Mouse (Mus musculus) CH12.LX (cell line): Measurements from ENCODE around the gene S1pr3. TPM values are rescaled to one million over a fixed set of nuclear protein-coding genes. Genes with fewer than 3 reads are reported as not detected.

Source experiments
- DNase-seq: peaks from one replicate; pipeline ENCODE4 v3.0.0-alpha.2; 2013; ENCODE audit errors: extremely low read depth
- H3K27ac ChIP-seq: 2 replicates; pipeline ENCODE4 v1.5.1; 2012; ENCODE audit warnings: low read depth, mild to moderate bottlenecking, control low read depth, moderate library complexity; ENCODE audit not compliant: insufficient read depth
- H3K27me3 ChIP-seq: replicated peaks from 2 replicates; pipeline ENCODE3; 2012; ENCODE audit warnings: inconsistent platforms
- H3K36me3 ChIP-seq, 2 experiments: replicated peaks in 1 of 2; 2 replicates each; pipeline versions ENCODE3 to v1.6.1; 2012; ENCODE audit warnings: inconsistent platforms in 1 of 2, low read length in 1 of 2, mild to moderate bottlenecking in 1 of 2, mixed read lengths in 1 of 2, moderate library complexity in 1 of 2; ENCODE audit not compliant: control insufficient read depth in 1 of 2, insufficient read depth in 1 of 2
- H3K4me1 ChIP-seq, 2 experiments: 2 replicates each; pipeline ENCODE4 v1.6.1; 2012; ENCODE audit warnings: inconsistent platforms in 1 of 2, moderate library complexity in 1 of 2; ENCODE audit not compliant: insufficient read depth in 2 of 2, control insufficient read depth in 1 of 2
- H3K4me2 ChIP-seq: 2 replicates; pipeline ENCODE4 v1.6.1; 2012; ENCODE audit warnings: low read depth, mild to moderate bottlenecking, control low read depth; ENCODE audit not compliant: poor library complexity, insufficient read depth, severe bottlenecking
- H3K4me3 ChIP-seq, 3 experiments: fragments of 150-350 bp in 1 of 3; sonication (generic) in 1 of 3; replicated peaks in 1 of 3; 2 replicates each; pipeline versions ENCODE3 to v1.5.1; 2011 to 2012; ENCODE audit warnings: low read depth in 2 of 3, low read length in 2 of 3, mild to moderate bottlenecking in 2 of 3, moderate library complexity in 2 of 3, control low read depth in 1 of 3, improper control_type of control experiment in 1 of 3, inconsistent platforms in 1 of 3, mixed read lengths in 1 of 3; ENCODE audit not compliant: poor library complexity in 1 of 3
- H3K79me2 ChIP-seq: replicated peaks from 2 replicates; pipeline ENCODE4 v1.6.1; 2012; ENCODE audit warnings: mild to moderate bottlenecking, moderate library complexity; ENCODE audit not compliant: control insufficient read depth, poor library complexity, insufficient read depth, severe bottlenecking; ENCODE audit errors: extremely low read depth
- H3K9ac ChIP-seq: 2 replicates; pipeline ENCODE4 v1.6.1; 2012; ENCODE audit warnings: low read depth, mild to moderate bottlenecking, control low read depth, moderate library complexity; ENCODE audit not compliant: insufficient read depth
- H3K9me3 ChIP-seq: replicated peaks from 2 replicates; pipeline ENCODE3; 2012; ENCODE audit warnings: low read length, inconsistent platforms, mixed read lengths
- BHLHE40 ChIP-seq: IDR thresholded peaks from 2 replicates; pipeline ENCODE4 v1.6.1; 2011; ENCODE audit warnings: mild to moderate bottlenecking, low read depth, low read length, improper control_type of control experiment
- CHD2 ChIP-seq: IDR thresholded peaks from 2 replicates; pipeline ENCODE4 v1.6.1; 2011; ENCODE audit warnings: low read length, improper control_type of control experiment
- CTCF ChIP-seq, 2 experiments: IDR thresholded peaks in 1 of 2; conservative IDR thresholded peaks in 1 of 2; 2 replicates each; pipeline ENCODE4 v1.5.1; 2011 to 2012; ENCODE audit warnings: low read depth in 2 of 2, low read length in 2 of 2, improper control_type of control experiment in 1 of 2, inconsistent platforms in 1 of 2, mild to moderate bottlenecking in 1 of 2, moderate library complexity in 1 of 2
- E2F4 ChIP-seq: IDR thresholded peaks from 2 replicates; pipeline ENCODE4 v1.6.1; 2011; ENCODE audit warnings: low read depth, low read length, improper control_type of control experiment; ENCODE audit not compliant: insufficient replicate concordance
- ETS1 ChIP-seq: conservative IDR thresholded peaks from 2 replicates; pipeline ENCODE4 v1.6.1; 2012; ENCODE audit warnings: low read depth, mild to moderate bottlenecking, inconsistent platforms, low read length, improper control_type of control experiment, moderate library complexity
- IRF4 ChIP-seq: IDR thresholded peaks from 2 replicates; pipeline ENCODE4 v1.6.1; 2014; ENCODE audit warnings: low read depth, mild to moderate bottlenecking, inconsistent platforms, low read length, improper control_type of control experiment
- JUND ChIP-seq: conservative IDR thresholded peaks from 2 replicates; pipeline ENCODE4 v1.6.1; 2011; ENCODE audit warnings: low read depth, low read length, improper control_type of control experiment
- MAZ ChIP-seq: IDR thresholded peaks from 2 replicates; pipeline ENCODE4 v1.6.1; 2012; ENCODE audit warnings: low read depth, mild to moderate bottlenecking, inconsistent platforms, low read length, improper control_type of control experiment, moderate library complexity
- MYC ChIP-seq: IDR thresholded peaks from 2 replicates; pipeline ENCODE4 v1.6.1; 2011; ENCODE audit warnings: low read depth, mild to moderate bottlenecking, improper control_type of control experiment, low read length
- NELFE ChIP-seq: IDR thresholded peaks from 2 replicates; pipeline ENCODE4 v1.6.1; 2011; ENCODE audit warnings: low read depth, low read length, improper control_type of control experiment
- NRF1 ChIP-seq: IDR thresholded peaks from 2 replicates; pipeline ENCODE4 v1.6.1; 2014; ENCODE audit warnings: low read depth, mild to moderate bottlenecking, inconsistent platforms, low read length, improper control_type of control experiment, moderate library complexity
- PAX5 ChIP-seq: IDR thresholded peaks from 2 replicates; pipeline ENCODE4 v1.6.1; 2012; ENCODE audit warnings: low read length, inconsistent platforms, mixed read lengths
- POLR2A ChIP-seq: IDR thresholded peaks from 2 replicates; pipeline ENCODE4 v1.6.1; 2011; ENCODE audit warnings: low read depth, mild to moderate bottlenecking, improper control_type of control experiment, low read length
- RAD21 ChIP-seq: IDR thresholded peaks from 2 replicates; pipeline ENCODE4 v1.6.1; 2011; ENCODE audit warnings: low read depth, mild to moderate bottlenecking, low read length, improper control_type of control experiment, moderate library complexity
- RCOR1 ChIP-seq: conservative IDR thresholded peaks from 2 replicates; pipeline ENCODE4 v1.6.1; 2012; ENCODE audit warnings: low read depth, mild to moderate bottlenecking, inconsistent platforms, low read length, improper control_type of control experiment
- SIN3A ChIP-seq: IDR thresholded peaks from 2 replicates; pipeline ENCODE4 v1.6.1; 2012; ENCODE audit warnings: low read length, improper control_type of control experiment, inconsistent platforms
- TBP ChIP-seq: conservative IDR thresholded peaks from 2 replicates; pipeline ENCODE4 v1.6.1; 2011; ENCODE audit warnings: low read depth, low read length, improper control_type of control experiment
- TCF12 ChIP-seq: IDR thresholded peaks from 2 replicates; pipeline ENCODE4 v1.6.1; 2014; ENCODE audit warnings: low read depth, mild to moderate bottlenecking, inconsistent platforms, low read length, improper control_type of control experiment
- USF2 ChIP-seq: conservative IDR thresholded peaks from 2 replicates; pipeline ENCODE4 v1.6.1; 2011; ENCODE audit warnings: low read depth, low read length, improper control_type of control experiment
- ZC3H11A ChIP-seq: IDR thresholded peaks from 2 replicates; pipeline ENCODE4 v1.6.1; 2012; ENCODE audit warnings: low read depth, mild to moderate bottlenecking, inconsistent platforms, low read length, improper control_type of control experiment
- ZKSCAN1 ChIP-seq: IDR thresholded peaks from 2 replicates; pipeline ENCODE4 v1.6.1; 2012; ENCODE audit warnings: low read depth, inconsistent platforms, low read length, improper control_type of control experiment, borderline replicate concordance
- ZNF384 ChIP-seq: IDR thresholded peaks from 2 replicates; pipeline ENCODE4 v1.6.1; 2012; ENCODE audit warnings: low read depth, low read length, improper control_type of control experiment, inconsistent platforms
- dilution Hi-C: fragments of 300-500 bp; cut with MboI; formaldehyde crosslinking; loops from 2 replicates; pipeline ENCODE4 v1.14.3; 2020; ENCODE audit warnings: low sequenced_read_pairs; ENCODE audit not compliant: extremely low pct_unique_long_range_greater_than_20kb, extremely low pct_ligation_motif_present
- in situ Hi-C: fragments of 300-500 bp; cut with MboI; formaldehyde crosslinking; loops from 3 replicates; pipeline ENCODE4 v1.14.3; 2019; ENCODE audit warnings: low sequenced_read_pairs, low pct_ligation_motif_present, low pct_unique_long_range_greater_than_20kb, mixed read lengths
- polyA plus RNA-seq: library from polyadenylated mRNA; unstranded; fragments of >175 nt; gene quantifications from 2 replicates; pipeline ENCODE4 v1.2.1, GENCODE M21; 2012; ENCODE audit warnings: low read depth; ENCODE audit not compliant: insufficient read length
- total RNA-seq, 2 experiments: library from RNA; depleted of rRNA; stranded (reverse); fragments of 300-350 nt in 1 of 2; fragments of >200 nt in 1 of 2; gene quantifications; 2 replicates each; pipeline ENCODE4 v1.2.3; 2012 to 2014

The S1pr3 gene
- total and polyA plus RNA-seq, 3 experiments: 7.5 to 33.4 (median 8.6) TPM

- TF ChIP-seq ZKSCAN1 (no peak), MAZ (no peak), SIN3A (no peak), CHD2 (no peak), USF2 (no peak), TBP (no peak), TCF12 (no peak), RCOR1 (no peak), RAD21 (no peak), E2F4 (no peak), CTCF (conservative IDR thresholded peaks at IDR 0.05 in 1 of 2, IDR thresholded peaks at IDR 0.05 in 1 of 2; ENCODE audit: low read depth in 2 of 2, low read length in 2 of 2) (no peak), ETS1 (no peak), POLR2A (no peak), IRF4 (no peak), ZNF384 (no peak), PAX5 (no peak), NELFE (no peak)
- dilution Hi-C loops: no loop called here
- Histone ChIP-seq H3K4me2 (no peak overlapping the region), H3K36me3 (peaks cover 0 to 2% of the 10 kb centered on the region in 2 experiments), H3K27me3 (no peaks in the 10 kb centered on the region), H3K9ac (no peak overlapping the region), H3K4me3 (no peak overlapping the region), H3K9me3 (peaks cover 13% of the 10 kb centered on the region), H3K4me1 (peaks cover 0 to 21% of the 10 kb centered on the region in 2 experiments; a peak in 3 of 4 replicates), H3K27ac (no peak overlapping the region), H3K79me2 (no peaks in the 10 kb centered on the region)
- in situ Hi-C loops: no loop called here
- no peak for DNase-seq
Measured at GRCm38 (mm10) chr13:51379596-51379995, 28.8 kb upstream of the S1pr3 start.

DNA sequence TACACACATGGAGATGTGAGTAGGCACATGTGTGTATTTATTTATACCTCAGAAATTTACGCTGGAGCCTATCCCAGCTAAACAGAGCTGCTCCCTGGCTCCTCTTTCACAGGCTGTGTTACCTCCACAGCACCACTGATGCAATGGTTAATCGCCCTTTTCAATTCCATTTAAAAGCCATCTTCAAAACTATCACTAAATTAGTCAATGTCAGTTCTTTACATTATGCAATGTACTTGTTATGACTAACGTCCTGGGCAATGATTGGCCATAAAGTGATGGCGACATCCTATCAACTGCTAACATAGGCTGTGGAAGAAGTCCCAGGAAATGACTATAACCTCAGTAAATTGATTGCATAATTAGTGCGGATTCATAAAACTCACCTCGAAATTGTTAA is 26.9 kb upstream of the S1pr3 start:
- Histone ChIP-seq H3K36me3 (peaks cover 0 to 2% of the 10 kb centered on the region in 2 experiments), H3K9me3 (peaks cover 13% of the 10 kb centered on the region), H3K4me3 (no peak overlapping the region), H3K9ac (no peak overlapping the region), H3K4me1 (peaks cover 11 to 35% of the 10 kb centered on the region in 2 experiments), H3K27ac (no peak overlapping the region), H3K4me2 (no peak overlapping the region), H3K79me2 (no peaks in the 10 kb centered on the region), H3K27me3 (no peaks in the 10 kb centered on the region)
- no peak for TF ChIP-seq MYC
- no peak for TF ChIP-seq NRF1
- TF ChIP-seq ZC3H11A: no peak
- no peak for TF ChIP-seq JUND
- TF ChIP-seq ZKSCAN1: no peak
- no peak for TF ChIP-seq CTCF (conservative IDR thresholded peaks at IDR 0.05 in 1 of 2, IDR thresholded peaks at IDR 0.05 in 1 of 2; ENCODE audit: low read depth in 2 of 2, low read length in 2 of 2)
- no peak for TF ChIP-seq POLR2A
- TF ChIP-seq BHLHE40: no peak
- no peak for TF ChIP-seq USF2
- no peak for TF ChIP-seq ZNF384
- in situ Hi-C loops (no loop called here), dilution Hi-C loops (no loop called here)
- no peak for DNase-seq
